Mouse (Mus musculus) layer of hippocampus, postnatal 36 days (tissue): ENCODE data around the gene Calm1. TPM values are rescaled to one million over a fixed set of nuclear protein-coding genes. Genes with fewer than 3 reads are reported as not detected.
"Not testable (repeated sequence)": the region's sequence is repeated elsewhere in the genome, so short reads cannot be mapped to it uniquely, and the experiment has no call there.

Experiments used
- DNase-seq, 2 experiments: peaks; one replicate each; pipeline ENCODE4 v3.0.0; 2022
- total RNA-seq, 2 experiments: library from RNA; stranded (reverse); gene quantifications; 2 replicates each; pipeline ENCODE4 v1.2.3; 2021

The Calm1 gene
- 1,000 to 10,000 TPM; 2,038 to 2,139 TPM for total RNA-seq

- DNase-seq = peak; percentile 95
Measured at GRCm38 (mm10) chr12:100198967-100199660, at the start of gene Calm1. TSS of gene Calm1 (plus strand) at chr12:100199435.

GRCm38 (mm10) chr12:100152466-100152865 is 46.8 kb upstream of the Calm1 start:
- no peak for DNase-seq

- DNase-seq = peak; percentile 91
Measured at GRCm38 (mm10) chr12:100159261-100159975, 39.8 kb upstream of the Calm1 start, which contains the start of gene Nrde2. TSS of gene Nrde2 (minus strand) at chr12:100159653.

GRCm38 (mm10) chr12:100164991-100165500 is 34.2 kb upstream of the Calm1 start:
- no peak for DNase-seq

- peak in 1 of 2 experiments; percentile 56 for DNase-seq
Measured at GRCm38 (mm10) chr12:100166177-100166576, 33.1 kb upstream of the Calm1 start.

- peak in 1 of 2 experiments; percentile 37 for DNase-seq
Measured at GRCm38 (mm10) chr12:100166939-100167338, 32.3 kb upstream of the Calm1 start.

- no peak for DNase-seq
Measured at GRCm38 (mm10) chr12:100167502-100167901, 31.7 kb upstream of the Calm1 start.

GRCm38 (mm10) chr12:100167931-100168871 is 31.0 kb upstream of the Calm1 start:
- no peak for DNase-seq

- DNase-seq = no peak
Measured at GRCm38 (mm10) chr12:100172481-100172880, 26.8 kb upstream of the Calm1 start.

- DNase-seq = no peak
Measured at GRCm38 (mm10) chr12:100176469-100177056, 22.7 kb upstream of the Calm1 start.

GRCm38 (mm10) chr12:100178898-100179440 is 20.3 kb upstream of the Calm1 start:
- no peak for DNase-seq

- DNase-seq = no peak
Measured at GRCm38 (mm10) chr12:100180802-100181201, 18.4 kb upstream of the Calm1 start.

- no peak for DNase-seq
Measured at GRCm38 (mm10) chr12:100182676-100183075, 16.6 kb upstream of the Calm1 start.

- no peak for DNase-seq
Measured at GRCm38 (mm10) chr12:100183970-100184369, 15.3 kb upstream of the Calm1 start.

GRCm38 (mm10) chr12:100184976-100185375 is 14.3 kb upstream of the Calm1 start:
- not testable (repeated sequence) for DNase-seq

- DNase-seq = no peak
Measured at GRCm38 (mm10) chr12:100185897-100186296, 13.3 kb upstream of the Calm1 start.

- no peak for DNase-seq
Measured at GRCm38 (mm10) chr12:100186376-100186775, 12.9 kb upstream of the Calm1 start.

GRCm38 (mm10) chr12:100187013-100187755 is 12.1 kb upstream of the Calm1 start:
- DNase-seq = peak; percentile 100

GRCm38 (mm10) chr12:100187756-100188430 is 11.3 kb upstream of the Calm1 start:
- no peak for DNase-seq

- no peak for DNase-seq
Measured at GRCm38 (mm10) chr12:100190802-100191201, 8.4 kb upstream of the Calm1 start.
